Mouse (Mus musculus): ENCODE results near the gene Ang6. TPM values are rescaled to one million over a fixed set of nuclear protein-coding genes. Genes with fewer than 3 reads are reported as not detected.
A peak's percentile ranks its signal among the peaks of the same experiment; 100 is the strongest.
"Not testable (repeated sequence)": the region's sequence is repeated elsewhere in the genome, so short reads cannot be mapped to it uniquely, and the experiment has no call there.

Gene Ang6
- polyA plus RNA-seq, 1 experiment: not detected

GRCm38 (mm10) chr14:43986147-43986546 lies 15.9 kb downstream of the Ang6 start:
- Histone ChIP-seq H3K27me3 (ENCODE audit: control insufficient read depth, insufficient read depth, insufficient read length) (no peaks in the 10 kb centered on the region), H3K79me2 (ENCODE audit: control insufficient read depth, insufficient read depth) (no peaks in the 10 kb centered on the region), H3K79me3 (ENCODE audit: low read depth) (no peaks in the 10 kb centered on the region), H3ac (ENCODE audit: control insufficient read depth, insufficient read length, low read depth) (no peak overlapping the region), H3K4me3 (ENCODE audit: insufficient read depth, poor library complexity, severe bottlenecking) (no peak overlapping the region), H3K36me3 (ENCODE audit: control insufficient read depth, insufficient read depth) (no peaks in the 10 kb centered on the region)
- TF ChIP-seq USF1 (IDR thresholded peaks at IDR 0.05; ENCODE audit: low read depth): no peak
- no peak for TF ChIP-seq CTCF (IDR thresholded peaks at IDR 0.05; ENCODE audit: control insufficient read depth, insufficient read depth, insufficient read length)
- no peak for TF ChIP-seq MYOG (IDR thresholded peaks at IDR 0.05; ENCODE audit: control insufficient read depth, extremely low read depth, insufficient read length)

- Histone ChIP-seq H3K79me2 (ENCODE audit: control insufficient read depth, insufficient read depth) (no peaks in the 10 kb centered on the region), H3K4me3 (ENCODE audit: insufficient read depth, poor library complexity, severe bottlenecking) (no peak overlapping the region), H3K79me3 (ENCODE audit: low read depth) (no peaks in the 10 kb centered on the region), H3K36me3 (ENCODE audit: control insufficient read depth, insufficient read depth) (no peaks in the 10 kb centered on the region), H3ac (ENCODE audit: control insufficient read depth, insufficient read length, low read depth) (no peak overlapping the region), H3K27me3 (ENCODE audit: control insufficient read depth, insufficient read depth, insufficient read length) (no peaks in the 10 kb centered on the region)
- TF ChIP-seq MAX (IDR thresholded peaks at IDR 0.05) (no peak), CTCF (IDR thresholded peaks at IDR 0.05; ENCODE audit: control insufficient read depth, insufficient read depth, insufficient read length) (peak; percentile 24)
Observed at GRCm38 (mm10) chr14:43983897-43984296, 18.2 kb downstream of the Ang6 start.

- no peaks in the 10 kb centered on the region for H3K36me3 ChIP-seq (ENCODE audit: control insufficient read depth, insufficient read depth)
- TF ChIP-seq CTCF (IDR thresholded peaks at IDR 0.05; ENCODE audit: control insufficient read depth, insufficient read depth, insufficient read length) (no peak), MYOD1 (IDR thresholded peaks at IDR 0.05; ENCODE audit: control insufficient read depth, insufficient read length, low read depth) (no peak), FOSL1 (IDR thresholded peaks at IDR 0.05; ENCODE audit: insufficient read depth, low read length, poor library complexity, severe bottlenecking) (no peak), CEBPB (IDR thresholded peaks at IDR 0.05; ENCODE audit: low read depth) (no peak), MYOG (IDR thresholded peaks at IDR 0.05; ENCODE audit: control insufficient read depth, extremely low read depth, insufficient read length) (no peak), MAX (IDR thresholded peaks at IDR 0.05) (no peak), USF1 (IDR thresholded peaks at IDR 0.05; ENCODE audit: low read depth) (no peak)
Observed at GRCm38 (mm10) chr14:43983454-43983853, 18.6 kb downstream of the Ang6 start.

DNA sequence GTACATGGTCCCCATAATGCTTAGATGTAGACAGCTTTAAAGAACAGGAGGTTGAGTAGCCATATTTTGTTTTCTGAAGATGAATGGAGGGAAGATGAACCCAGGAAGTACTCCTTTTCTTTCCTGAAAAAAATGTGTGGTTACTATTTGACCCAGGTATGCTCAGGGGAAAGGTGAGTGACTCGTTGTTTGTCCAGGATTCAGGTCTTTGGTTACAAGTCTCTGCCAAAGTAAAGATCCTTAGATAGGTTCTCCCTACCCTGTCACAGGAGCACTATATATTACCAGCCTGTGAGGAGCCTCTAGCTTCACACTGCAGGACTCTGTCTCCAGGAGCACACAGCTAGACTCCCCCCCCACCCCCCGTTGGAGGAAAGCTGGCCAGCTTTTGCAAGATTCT lies 45.3 kb downstream of the Ang6 start, which contains the start of gene Ang5:
Gene Ang5, plus strand, starts transcription at position 301 of the 400 bp plus-strand sequence.
- not testable (repeated sequence) for H3K79me2 ChIP-seq (ENCODE audit: control insufficient read depth, insufficient read depth); H3K4me3 ChIP-seq (ENCODE audit: insufficient read depth, poor library complexity, severe bottlenecking); H3K36me3 ChIP-seq (ENCODE audit: control insufficient read depth, insufficient read depth); H3ac ChIP-seq (ENCODE audit: control insufficient read depth, insufficient read length, low read depth); H3K79me3 ChIP-seq (ENCODE audit: low read depth); H3K27me3 ChIP-seq (ENCODE audit: control insufficient read depth, insufficient read depth, insufficient read length)

More at GRCm38 (mm10) chr14:43983454-43983853, 18.6 kb downstream of the Ang6 start:
- H3K79me2 ChIP-seq (ENCODE audit: control insufficient read depth, insufficient read depth): no peaks in the 10 kb centered on the region
- H3ac ChIP-seq (ENCODE audit: control insufficient read depth, insufficient read length, low read depth): no peak overlapping the region
- H3K27me3 ChIP-seq (ENCODE audit: control insufficient read depth, insufficient read depth, insufficient read length): no peaks in the 10 kb centered on the region
- no peaks in the 10 kb centered on the region for H3K79me3 ChIP-seq (ENCODE audit: low read depth)
- H3K4me3 ChIP-seq (ENCODE audit: insufficient read depth, poor library complexity, severe bottlenecking): no peak overlapping the region

- H3K79me3 ChIP-seq (ENCODE audit: low read depth); H3K36me3 ChIP-seq (ENCODE audit: control insufficient read depth, insufficient read depth); H3K79me2 ChIP-seq (ENCODE audit: control insufficient read depth, insufficient read depth); H3ac ChIP-seq (ENCODE audit: control insufficient read depth, insufficient read length, low read depth); H3K27me3 ChIP-seq (ENCODE audit: control insufficient read depth, insufficient read depth, insufficient read length); H3K4me3 ChIP-seq (ENCODE audit: insufficient read depth, poor library complexity, severe bottlenecking): not testable (repeated sequence)
Observed at GRCm38 (mm10) chr14:43955074-43955473, 47.0 kb downstream of the Ang6 start.

GRCm38 (mm10) chr14:43953382-43953781 lies 48.7 kb downstream of the Ang6 start:
- not testable (repeated sequence) for H3K79me3 ChIP-seq (ENCODE audit: low read depth); H3K27me3 ChIP-seq (ENCODE audit: control insufficient read depth, insufficient read depth, insufficient read length); H3K79me2 ChIP-seq (ENCODE audit: control insufficient read depth, insufficient read depth); H3K36me3 ChIP-seq (ENCODE audit: control insufficient read depth, insufficient read depth); H3ac ChIP-seq (ENCODE audit: control insufficient read depth, insufficient read length, low read depth); H3K4me3 ChIP-seq (ENCODE audit: insufficient read depth, poor library complexity, severe bottlenecking)

Other genes starting within 250 kb of the Ang6 start
- gene Gm8180, start 217.5 kb downstream of the Ang6 start, polyA plus RNA-seq (2012; fragmentation: generic; extraction: Trizol): not detected
- not detected for gene Ear1, start 126.8 kb downstream of the Ang6 start, polyA plus RNA-seq (2012; fragmentation: generic; extraction: Trizol)
- not detected for gene Ear10, start 78.7 kb downstream of the Ang6 start, polyA plus RNA-seq (2012; fragmentation: generic; extraction: Trizol)
- gene Gm8113, start 76.9 kb downstream of the Ang6 start, polyA plus RNA-seq (2012; fragmentation: generic; extraction: Trizol): 1.2 TPM
- not detected for gene Ang5, start 45.2 kb downstream of the Ang6 start, polyA plus RNA-seq (2012; fragmentation: generic; extraction: Trizol)
- not detected for gene Ear2, start 100.4 kb upstream of the Ang6 start, polyA plus RNA-seq (2012; fragmentation: generic; extraction: Trizol)
- gene Gm3327, start 121.6 kb upstream of the Ang6 start, polyA plus RNA-seq (2012; fragmentation: generic; extraction: Trizol): not detected
- not detected for gene Gm8212, start 195.4 kb upstream of the Ang6 start, polyA plus RNA-seq (2012; fragmentation: generic; extraction: Trizol)
- not detected for gene 4930503E14Rik, start 211.0 kb upstream of the Ang6 start, polyA plus RNA-seq (2012; fragmentation: generic; extraction: Trizol)